Mouse (Mus musculus) lung, postnatal 0 days (tissue): ENCODE data around the gene Klc1. TPM values are rescaled to one million over a fixed set of nuclear protein-coding genes. Genes with fewer than 3 reads are reported as not detected.

ENCODE experiments used
- ATAC-seq: fragments of 200-750 bp; cut with Nextera tagmentation; 2 replicates; pipeline ENCODE4 v1.8.0; 2017; ENCODE audit warnings: moderate library complexity
- DNase-seq: peaks from one replicate; pipeline ENCODE4 v3.0.0-alpha.2; 2016; ENCODE audit warnings: low spot score
- H3K27ac ChIP-seq: fragments of 300-500 bp; sonication (generic); 2 replicates; pipeline ENCODE4 v1.5.1; 2014; ENCODE audit warnings: antibody characterized with exemption, mild to moderate bottlenecking, low read length, mixed read lengths
- H3K27me3 ChIP-seq: fragments of 300-500 bp; sonication (generic); replicated peaks from 2 replicates; pipeline ENCODE4 v1.6.1; 2014; ENCODE audit warnings: low read length, mixed read lengths; ENCODE audit not compliant: insufficient read depth
- H3K36me3 ChIP-seq: fragments of 300-500 bp; sonication (generic); 2 replicates; pipeline ENCODE4 v1.6.1; 2014; ENCODE audit warnings: low read length, mixed read lengths; ENCODE audit not compliant: insufficient read depth
- H3K4me1 ChIP-seq: fragments of 300-500 bp; sonication (generic); 2 replicates; pipeline ENCODE4 v1.6.1; 2014; ENCODE audit warnings: antibody characterized with exemption, low read depth, low read length, mixed read lengths; ENCODE audit not compliant: insufficient read depth
- H3K4me2 ChIP-seq: fragments of 300-500 bp; sonication (generic); replicated peaks from 2 replicates; pipeline ENCODE4 v1.6.1; 2014; ENCODE audit warnings: low read depth, mild to moderate bottlenecking, low read length, moderate library complexity, mixed read lengths
- H3K4me3 ChIP-seq: fragments of 300-500 bp; sonication (generic); 2 replicates; pipeline ENCODE4 v1.5.1; 2014; ENCODE audit warnings: low read depth, low read length
- H3K9ac ChIP-seq: fragments of 300-500 bp; sonication (generic); replicated peaks from 2 replicates; pipeline ENCODE4 v1.6.1; 2014; ENCODE audit warnings: low read depth, mild to moderate bottlenecking
- H3K9me3 ChIP-seq: fragments of 300-500 bp; sonication (generic); 2 replicates; pipeline ENCODE4 v1.6.1; 2016; ENCODE audit warnings: low read length, mixed read lengths
- CTCF ChIP-seq: IDR thresholded peaks from 2 replicates; pipeline ENCODE4 v1.5.1; 2016; ENCODE audit warnings: antibody characterized with exemption, mild to moderate bottlenecking
- EP300 ChIP-seq: IDR thresholded peaks from 2 replicates; pipeline ENCODE4 v1.6.1; 2016; ENCODE audit warnings: antibody characterized with exemption, mild to moderate bottlenecking, control low read depth
- WGBS: fragments of 180-500 bp; shearing (Covaris S2); extraction: QIAGEN DNeasy Blood & Tissue Kit; methylation state at CpG from one replicate; pipeline ENCODE4 v1.1.7; 2014; 5-methylcytosine and 5-hydroxymethylcytosine counted together
- polyA plus RNA-seq: library from polyadenylated mRNA; unstranded; fragments of >200 nt; fragmentation: Nextera tagmentation; extraction: Ambion mirVana; gene quantifications from 2 replicates; pipeline ENCODE4 v1.2.1, GENCODE M21; 2015

Klc1 gene
- polyA plus RNA-seq, 1 experiment from 2014 or later = 86.1 TPM

- Histone ChIP-seq H3K9ac (no peak overlapping the region), H3K9me3 (no peaks in the 10 kb centered on the region), H3K4me2 (no peak overlapping the region), H3K27ac (no peak overlapping the region), H3K27me3 (no peaks in the 10 kb centered on the region), H3K4me3 (no peak overlapping the region), H3K4me1 (peaks cover 16% of the 10 kb centered on the region), H3K36me3 (peaks cover 21% of the 10 kb centered on the region)
- no peak for DNase-seq
- WGBS = 64% methylated on average over 7 of the region's 7 CpGs
- no peak for TF ChIP-seq EP300
- ATAC-seq = no peak
Observed at GRCm38 (mm10) chr12:111820708-111821107, 62.1 kb downstream of the Klc1 start.

DNA sequence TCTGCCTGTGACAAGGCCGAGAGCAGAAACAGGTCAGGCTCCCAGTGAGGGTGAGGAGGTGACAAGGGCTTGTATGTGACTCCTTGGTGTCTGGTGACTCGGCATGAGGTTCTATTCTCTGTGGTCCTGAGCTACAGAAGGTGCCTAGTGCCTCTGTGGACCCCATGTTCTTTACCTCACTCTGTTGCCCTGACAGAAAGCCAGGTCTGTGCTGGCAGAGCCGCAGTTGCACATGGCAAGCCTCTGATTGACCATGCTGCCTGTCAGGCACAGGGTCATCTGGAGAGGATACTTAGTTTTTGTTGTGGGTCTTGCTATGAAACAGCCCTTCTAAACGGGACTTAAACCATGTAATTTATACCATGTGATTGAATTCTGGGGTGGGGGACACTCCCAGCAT is 63.3 kb downstream of the Klc1 start:
- TF ChIP-seq EP300 = no peak
- no peak for TF ChIP-seq CTCF
- H3K9me3 ChIP-seq = no peaks in the 10 kb centered on the region
- DNase-seq (no peak), ATAC-seq (no peak)
- no peak overlapping the region for H3K9ac ChIP-seq
- no peak overlapping the region for H3K4me3 ChIP-seq
- peaks cover 6% of the 10 kb centered on the region; the same call in 1 of the 2 replicates for H3K4me1 ChIP-seq
- no peak overlapping the region for H3K27ac ChIP-seq
- H3K27me3 ChIP-seq = no peaks in the 10 kb centered on the region
- WGBS = 75% methylated on average over 4 of the region's 4 CpGs
- no peak overlapping the region for H3K4me2 ChIP-seq
- H3K36me3 ChIP-seq = peaks cover 33% of the 10 kb centered on the region

DNA sequence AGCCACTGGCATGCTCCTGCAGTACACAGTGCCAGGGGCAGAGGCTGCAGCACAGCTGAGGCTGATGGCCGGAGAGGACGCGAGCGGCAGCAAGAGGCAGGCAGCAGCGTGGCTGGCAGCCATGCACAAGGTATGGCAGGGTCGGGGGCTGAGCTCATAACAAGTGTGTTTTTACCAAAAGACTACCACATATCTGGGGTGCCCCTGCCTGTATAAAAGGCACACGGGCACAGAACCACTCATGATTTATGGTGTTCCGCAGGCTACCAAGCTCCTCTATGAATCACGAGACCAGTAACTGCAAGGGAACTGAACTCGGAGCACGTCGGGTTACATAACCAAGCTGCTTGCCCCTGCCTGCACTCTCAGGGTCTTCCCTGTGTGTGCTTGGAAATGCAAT is 68.9 kb downstream of the Klc1 start:
- no peak overlapping the region for H3K4me3 ChIP-seq
- no peak for ATAC-seq
- no peaks in the 10 kb centered on the region for H3K4me1 ChIP-seq
- H3K9ac ChIP-seq = no peak overlapping the region
- 89% methylated on average over 12 of the region's 12 CpGs for WGBS
- H3K36me3 ChIP-seq = peaks cover 72% of the 10 kb centered on the region
- no peak overlapping the region for H3K27ac ChIP-seq
- no peaks in the 10 kb centered on the region for H3K27me3 ChIP-seq
- H3K4me2 ChIP-seq = no peak overlapping the region
- no peak for TF ChIP-seq EP300
- no peak for TF ChIP-seq CTCF
- H3K9me3 ChIP-seq = no peaks in the 10 kb centered on the region
- no peak for DNase-seq

- TF ChIP-seq EP300 (no peak), CTCF (no peak)
- Histone ChIP-seq H3K27me3 (no peaks in the 10 kb centered on the region), H3K27ac (no peak overlapping the region), H3K4me2 (no peak overlapping the region), H3K36me3 (peaks cover 74% of the 10 kb centered on the region), H3K4me3 (no peak overlapping the region), H3K9me3 (no peaks in the 10 kb centered on the region), H3K4me1 (no peaks in the 10 kb centered on the region), H3K9ac (no peak overlapping the region)
- WGBS = 82% methylated on average over 5 of the region's 5 CpGs
- DNase-seq (no peak), ATAC-seq (no peak)
Observed at GRCm38 (mm10) chr12:111829447-111829846, 70.8 kb downstream of the Klc1 start.

DNA sequence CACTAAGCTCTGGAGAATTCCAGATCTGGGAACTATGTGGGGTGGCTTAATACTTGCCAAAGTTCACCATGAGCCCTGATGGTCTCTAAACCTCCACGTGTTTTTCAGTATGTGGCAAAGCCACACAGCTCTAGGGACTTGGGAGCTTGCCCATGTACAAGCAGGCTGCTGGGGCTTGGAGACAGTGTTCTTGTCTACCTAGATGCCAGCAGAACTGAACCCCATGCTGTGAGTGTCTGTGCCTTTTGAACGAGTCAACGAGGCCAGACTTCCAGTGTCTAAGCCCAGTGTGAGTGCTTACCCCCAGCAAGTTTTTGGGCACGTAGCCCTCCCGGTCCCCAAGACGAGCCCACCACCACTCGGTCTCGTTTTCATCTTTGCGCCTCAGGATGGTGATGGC is 71.3 kb downstream of the Klc1 start:
- no peak for TF ChIP-seq CTCF
- no peak for TF ChIP-seq EP300
- H3K27ac ChIP-seq = no peak overlapping the region
- 91% methylated on average over 9 of the region's 9 CpGs for WGBS

DNA sequence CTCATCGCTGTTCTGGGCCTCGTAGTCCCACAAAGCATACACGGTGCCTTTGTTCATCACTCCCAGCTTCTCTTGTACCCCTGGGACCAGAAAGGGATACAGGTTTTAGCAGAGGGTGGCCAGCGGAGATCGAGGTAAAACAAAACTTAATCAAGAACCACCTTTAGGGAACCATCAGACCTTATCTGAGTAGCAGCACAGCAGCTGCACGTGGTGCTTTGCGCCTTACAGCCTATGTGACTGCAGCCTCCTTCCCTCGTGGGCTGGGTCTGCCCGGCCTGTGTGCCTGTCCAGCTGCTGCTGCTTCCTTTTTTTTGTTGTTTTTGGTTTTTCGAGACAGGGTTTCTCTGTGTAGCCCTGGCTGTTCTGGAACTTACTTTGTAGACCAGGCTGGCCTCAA is 71.7 kb downstream of the Klc1 start:
- Histone ChIP-seq H3K9ac (no peak overlapping the region), H3K4me3 (no peak overlapping the region), H3K27ac (no peak overlapping the region), H3K36me3 (peaks cover 70% of the 10 kb centered on the region), H3K27me3 (no peaks in the 10 kb centered on the region), H3K9me3 (no peaks in the 10 kb centered on the region), H3K4me2 (no peak overlapping the region), H3K4me1 (no peaks in the 10 kb centered on the region)
- DNase-seq (no peak), ATAC-seq (no peak)
- 85% methylated on average over 10 of the region's 10 CpGs for WGBS
- TF ChIP-seq EP300 (no peak), CTCF (no peak)

More for the DNA sequence above, 71.3 kb downstream of the Klc1 start:
- Histone ChIP-seq H3K27me3 (no peaks in the 10 kb centered on the region), H3K4me1 (no peaks in the 10 kb centered on the region), H3K4me2 (no peak overlapping the region), H3K36me3 (peaks cover 74% of the 10 kb centered on the region), H3K9me3 (no peaks in the 10 kb centered on the region), H3K9ac (no peak overlapping the region), H3K4me3 (no peak overlapping the region)
- no peak for ATAC-seq
- no peak for DNase-seq

DNA sequence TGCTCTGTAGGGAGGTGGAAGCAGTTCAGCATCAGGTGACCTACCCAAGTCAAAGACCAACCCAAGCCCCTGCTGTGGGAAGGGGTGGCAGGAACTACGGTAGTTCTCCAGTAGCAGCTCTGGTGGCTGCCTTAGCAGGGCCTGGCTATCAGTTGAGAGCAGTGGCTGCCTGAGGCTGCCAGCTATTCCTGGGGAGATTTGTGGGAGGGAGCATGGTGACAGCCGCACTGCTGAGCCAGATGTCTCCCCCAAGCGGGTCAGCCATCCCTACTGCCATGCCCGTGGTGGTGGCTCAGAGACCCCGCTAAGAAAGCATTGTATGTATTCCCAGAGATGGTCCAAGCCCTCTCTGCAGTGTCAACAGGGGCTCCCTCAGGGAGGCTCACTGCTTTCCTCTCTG is 74.0 kb downstream of the Klc1 start:
- ATAC-seq = no peak
- H3K4me3 ChIP-seq = no peak overlapping the region
- H3K9ac ChIP-seq = no peak overlapping the region
- H3K4me2 ChIP-seq = no peak overlapping the region
- H3K4me1 ChIP-seq = no peaks in the 10 kb centered on the region
- H3K27me3 ChIP-seq = no peaks in the 10 kb centered on the region
- H3K36me3 ChIP-seq = peaks cover 64% of the 10 kb centered on the region
- TF ChIP-seq EP300 (no peak), CTCF (no peak)
- no peaks in the 10 kb centered on the region for H3K9me3 ChIP-seq
- no peak for DNase-seq
- H3K27ac ChIP-seq = no peak overlapping the region
- WGBS = 78% methylated on average over 5 of the region's 5 CpGs
